Mouse (Mus musculus): ENCODE results near the gene Gulp1. TPM values are rescaled to one million over a fixed set of nuclear protein-coding genes. Genes with fewer than 3 reads are reported as not detected.

The Gulp1 gene
- polyA plus RNA-seq, 1 experiment from 2014 or later = 1.9 TPM

GRCm38 (mm10) chr1:44593109-44593508, 41.8 kb downstream of the Gulp1 start:
- H3K4me2 ChIP-seq = no peak overlapping the region
- no peaks in the 10 kb centered on the region for H3K9me3 ChIP-seq (replicated peaks)
- H3K27me3 ChIP-seq (replicated peaks) = no peaks in the 10 kb centered on the region
- no peak overlapping the region for H3K4me3 ChIP-seq
- 60% methylated on average over 1 of the region's 1 CpGs for WGBS (ENCODE audit: insufficient replicate concordance)
- H3K27ac ChIP-seq = no peak overlapping the region
- H3K9ac ChIP-seq = no peak overlapping the region
- H3K4me1 ChIP-seq = no peaks in the 10 kb centered on the region
- H3K36me3 ChIP-seq = no peaks in the 10 kb centered on the region
- no peak for ATAC-seq

GRCm38 (mm10) chr1:44598312-44598711, 47.0 kb downstream of the Gulp1 start:
- H3K27me3 ChIP-seq (replicated peaks) = no peaks in the 10 kb centered on the region
- no peak overlapping the region for H3K27ac ChIP-seq
- no peaks in the 10 kb centered on the region for H3K36me3 ChIP-seq
- H3K9me3 ChIP-seq (replicated peaks) = no peaks in the 10 kb centered on the region
- no peaks in the 10 kb centered on the region for H3K4me1 ChIP-seq
- no peak for ATAC-seq
- no peak overlapping the region for H3K4me3 ChIP-seq
- H3K4me2 ChIP-seq = no peak overlapping the region
- 49% methylated on average over 2 of the region's 2 CpGs for WGBS (ENCODE audit: insufficient replicate concordance)
- H3K9ac ChIP-seq = no peak overlapping the region

GRCm38 (mm10) chr1:44613294-44614041, 62.2 kb downstream of the Gulp1 start:
- Histone ChIP-seq H3K36me3 (no peaks in the 10 kb centered on the region), H3K27me3 (replicated peaks) (no peaks in the 10 kb centered on the region), H3K9ac (no peak overlapping the region), H3K27ac (no peak overlapping the region), H3K4me3 (no peak overlapping the region), H3K4me2 (no peak overlapping the region), H3K9me3 (replicated peaks) (no peaks in the 10 kb centered on the region), H3K4me1 (no peaks in the 10 kb centered on the region)
- no peak for ATAC-seq
- WGBS (ENCODE audit: insufficient replicate concordance) = 51% methylated on average over 2 of the region's 2 CpGs

DNA sequence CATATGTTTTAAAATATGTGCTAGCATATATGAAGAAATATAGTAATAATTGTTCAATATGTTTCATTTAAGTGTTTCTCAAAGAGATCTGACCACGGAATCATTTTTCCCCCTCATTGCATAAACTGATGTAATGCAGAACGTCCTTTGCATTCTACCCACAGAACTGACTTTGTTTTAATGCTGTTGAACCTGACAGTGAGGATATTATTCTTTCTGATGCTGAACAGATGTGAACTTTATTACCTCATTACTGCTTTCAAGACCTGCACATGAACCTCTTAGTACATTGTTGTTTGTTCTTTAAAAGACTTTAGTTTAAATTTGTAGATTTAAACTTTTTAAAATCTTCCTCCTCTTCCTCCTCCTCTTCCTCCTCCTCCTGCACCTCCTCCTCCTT, 67.4 kb downstream of the Gulp1 start:
- no peak overlapping the region for H3K4me3 ChIP-seq
- no peak overlapping the region for H3K4me2 ChIP-seq
- no peaks in the 10 kb centered on the region for H3K9me3 ChIP-seq (replicated peaks)
- no peak for ATAC-seq
- H3K4me1 ChIP-seq = no peaks in the 10 kb centered on the region
- H3K36me3 ChIP-seq = no peaks in the 10 kb centered on the region
- no peak overlapping the region for H3K9ac ChIP-seq
- no peak overlapping the region for H3K27ac ChIP-seq
- 53% methylated on average over 2 of the region's 2 CpGs for WGBS (ENCODE audit: insufficient replicate concordance)
- H3K27me3 ChIP-seq (replicated peaks) = no peaks in the 10 kb centered on the region

GRCm38 (mm10) chr1:44634481-44634880, 83.2 kb downstream of the Gulp1 start:
- Histone ChIP-seq H3K9ac (no peak overlapping the region), H3K4me3 (no peak overlapping the region)
- 46% methylated on average over 4 of the region's 4 CpGs for WGBS (ENCODE audit: insufficient replicate concordance)

GRCm38 (mm10) chr1:44645678-44646276, 94.5 kb downstream of the Gulp1 start:
- no peak overlapping the region for H3K4me2 ChIP-seq
- H3K9me3 ChIP-seq (replicated peaks) = no peaks in the 10 kb centered on the region
- no peak overlapping the region for H3K27ac ChIP-seq
- H3K27me3 ChIP-seq (replicated peaks) = no peaks in the 10 kb centered on the region
- H3K4me3 ChIP-seq = no peak overlapping the region
- ATAC-seq = no peak
- no peaks in the 10 kb centered on the region for H3K36me3 ChIP-seq
- 74% methylated on average over 6 of the region's 6 CpGs for WGBS (ENCODE audit: insufficient replicate concordance)
- H3K9ac ChIP-seq = no peak overlapping the region
- no peaks in the 10 kb centered on the region for H3K4me1 ChIP-seq

More at GRCm38 (mm10) chr1:44634481-44634880, 83.2 kb downstream of the Gulp1 start:
- no peaks in the 10 kb centered on the region for H3K36me3 ChIP-seq
- H3K4me2 ChIP-seq = no peak overlapping the region
- H3K9me3 ChIP-seq (replicated peaks) = no peaks in the 10 kb centered on the region
- no peak for ATAC-seq
- H3K4me1 ChIP-seq = no peaks in the 10 kb centered on the region
- H3K27me3 ChIP-seq (replicated peaks) = no peaks in the 10 kb centered on the region
- H3K27ac ChIP-seq = no peak overlapping the region

GRCm38 (mm10) chr1:44678974-44679373, 127.7 kb downstream of the Gulp1 start:
- 73% methylated on average over 3 of the region's 3 CpGs for WGBS (ENCODE audit: insufficient replicate concordance)
- no peak for ATAC-seq

GRCm38 (mm10) chr1:44679415-44679814, 128.1 kb downstream of the Gulp1 start:
- H3K4me3 ChIP-seq = no peak overlapping the region

More at GRCm38 (mm10) chr1:44678974-44679373, 127.7 kb downstream of the Gulp1 start:
- Histone ChIP-seq H3K4me3 (no peak overlapping the region), H3K27me3 (replicated peaks) (no peaks in the 10 kb centered on the region), H3K9me3 (replicated peaks) (no peaks in the 10 kb centered on the region), H3K4me2 (no peak overlapping the region), H3K36me3 (no peaks in the 10 kb centered on the region), H3K9ac (no peak overlapping the region), H3K27ac (no peak overlapping the region), H3K4me1 (no peaks in the 10 kb centered on the region)

GRCm38 (mm10) chr1:44682556-44682955, 131.2 kb downstream of the Gulp1 start:
- no peaks in the 10 kb centered on the region for H3K27me3 ChIP-seq (replicated peaks)
- H3K27ac ChIP-seq = no peak overlapping the region
- no peaks in the 10 kb centered on the region for H3K9me3 ChIP-seq (replicated peaks)
- H3K36me3 ChIP-seq = no peaks in the 10 kb centered on the region
- no peak for ATAC-seq
- no peak overlapping the region for H3K4me3 ChIP-seq
- no peaks in the 10 kb centered on the region for H3K4me1 ChIP-seq
- no peak overlapping the region for H3K9ac ChIP-seq
- 64% methylated on average over 2 of the region's 2 CpGs for WGBS (ENCODE audit: insufficient replicate concordance)
- no peak overlapping the region for H3K4me2 ChIP-seq

More at GRCm38 (mm10) chr1:44679415-44679814, 128.1 kb downstream of the Gulp1 start:
- Histone ChIP-seq H3K9me3 (replicated peaks) (no peaks in the 10 kb centered on the region), H3K9ac (no peak overlapping the region), H3K4me1 (no peaks in the 10 kb centered on the region), H3K27me3 (replicated peaks) (no peaks in the 10 kb centered on the region), H3K4me2 (no peak overlapping the region), H3K27ac (no peak overlapping the region), H3K36me3 (no peaks in the 10 kb centered on the region)
- ATAC-seq = no peak
- 63% methylated on average over 3 of the region's 3 CpGs for WGBS (ENCODE audit: insufficient replicate concordance)

DNA sequence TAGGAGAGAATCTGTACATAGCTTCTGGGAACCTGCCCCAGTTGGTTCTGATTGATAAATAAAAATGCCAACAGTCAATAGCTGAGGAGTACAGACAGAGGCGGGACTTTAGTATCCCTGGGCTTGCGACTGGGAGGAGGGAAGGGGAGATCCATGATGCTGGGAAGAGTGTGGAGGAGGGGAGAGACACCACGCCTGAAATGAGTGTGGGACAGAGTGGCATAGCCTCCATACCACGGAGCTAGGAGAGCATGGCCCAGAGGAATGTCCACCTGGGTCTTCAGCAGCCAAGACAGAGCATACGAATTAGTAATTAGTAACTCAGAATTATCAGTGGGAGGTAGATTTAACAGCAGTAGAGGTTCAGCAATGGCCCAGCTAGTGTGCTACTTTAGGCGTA, 132.4 kb downstream of the Gulp1 start:
- Histone ChIP-seq H3K9me3 (replicated peaks) (no peaks in the 10 kb centered on the region), H3K4me1 (no peaks in the 10 kb centered on the region), H3K27ac (no peak overlapping the region), H3K4me2 (no peak overlapping the region), H3K4me3 (no peak overlapping the region), H3K9ac (no peak overlapping the region), H3K36me3 (no peaks in the 10 kb centered on the region), H3K27me3 (replicated peaks) (no peaks in the 10 kb centered on the region)
- WGBS (ENCODE audit: insufficient replicate concordance) = 66% methylated on average over 6 of the region's 6 CpGs
- ATAC-seq = no peak

DNA sequence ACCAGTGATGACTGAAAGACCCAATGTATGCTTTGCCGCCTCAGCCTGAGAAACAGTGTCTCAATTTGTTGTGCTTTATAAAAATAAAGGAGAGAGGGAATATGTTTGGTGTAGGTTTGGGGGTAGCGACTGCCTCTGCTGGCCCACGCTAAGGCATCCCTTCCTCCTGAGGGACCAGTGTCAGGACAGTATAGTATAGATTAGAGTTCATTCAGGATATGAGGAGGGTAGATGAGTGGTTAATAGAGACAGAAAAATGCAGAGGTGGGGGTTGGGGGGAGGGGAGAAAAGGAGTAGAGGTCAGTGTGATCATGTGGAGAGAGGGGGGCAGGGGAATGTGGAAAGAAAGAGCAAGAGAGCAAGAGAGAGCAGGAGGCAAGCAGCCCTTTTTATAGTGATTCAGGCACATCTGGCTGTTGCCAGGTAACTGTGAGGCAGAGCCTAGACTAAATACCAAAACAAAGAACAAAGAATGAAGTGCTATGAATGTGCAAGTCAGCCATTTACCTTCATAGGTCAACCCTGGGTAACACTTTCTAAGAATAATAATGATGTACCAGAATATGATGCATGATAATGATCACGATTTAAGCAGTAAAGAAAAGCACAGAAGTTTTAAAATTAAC, 169.6 kb downstream of the Gulp1 start:
- H3K27ac ChIP-seq = no peak overlapping the region
- no peak overlapping the region for H3K4me3 ChIP-seq
- H3K4me1 ChIP-seq = no peaks in the 10 kb centered on the region
- H3K4me2 ChIP-seq = no peak overlapping the region
- H3K9ac ChIP-seq = no peak overlapping the region
- WGBS (ENCODE audit: insufficient replicate concordance) = 64% methylated on average over 4 of the region's 4 CpGs
- ATAC-seq = no peak
- no peaks in the 10 kb centered on the region for H3K27me3 ChIP-seq (replicated peaks)
- no peaks in the 10 kb centered on the region for H3K9me3 ChIP-seq (replicated peaks)
- H3K36me3 ChIP-seq = no peaks in the 10 kb centered on the region

DNA sequence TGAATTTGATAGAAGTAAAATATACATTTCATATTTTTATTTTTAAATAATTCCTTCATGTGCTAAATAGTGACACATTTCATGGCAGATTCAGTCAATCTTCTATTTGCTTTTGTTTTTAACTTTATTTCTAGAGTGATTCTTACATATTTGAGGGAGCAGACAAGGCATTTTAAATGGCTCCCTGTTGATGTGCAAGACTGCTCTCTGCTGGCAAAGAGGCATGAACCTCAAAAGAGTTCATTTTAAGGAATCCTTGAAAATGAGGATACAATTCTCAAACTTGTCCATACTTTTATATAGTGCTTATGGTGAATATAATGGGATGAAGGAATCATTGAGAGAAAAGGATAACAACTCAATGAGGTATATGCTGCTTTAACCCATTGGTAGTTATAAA, 189.9 kb downstream of the Gulp1 start:
- H3K4me1 ChIP-seq = no peaks in the 10 kb centered on the region

More for the DNA sequence above, 189.9 kb downstream of the Gulp1 start:
- Histone ChIP-seq H3K4me2 (no peak overlapping the region), H3K9me3 (replicated peaks) (no peaks in the 10 kb centered on the region), H3K27me3 (replicated peaks) (no peaks in the 10 kb centered on the region), H3K36me3 (no peaks in the 10 kb centered on the region), H3K27ac (no peak overlapping the region), H3K4me3 (no peak overlapping the region), H3K9ac (no peak overlapping the region)
- ATAC-seq = no peak
